Mouse (Mus musculus): ENCODE results near the gene Ensa. TPM values are rescaled to one million over a fixed set of nuclear protein-coding genes. Genes with fewer than 3 reads are reported as not detected.

Ensa gene
- polyA plus RNA-seq, 1 experiment = 13.9 TPM

- Histone ChIP-seq H3K27me3 (ENCODE audit: control insufficient read depth, insufficient read depth, low read length) (no peaks in the 10 kb centered on the region), H3K36me3 (ENCODE audit: control insufficient read depth, insufficient read depth, low read length) (no peaks in the 10 kb centered on the region), H3K4me3 (ENCODE audit: control insufficient read depth, low read depth, low read length) (no peak overlapping the region), H3K27ac (ENCODE audit: control insufficient read depth, insufficient read depth, low read depth, low read length) (no peak overlapping the region), H3K4me1 (ENCODE audit: control insufficient read depth, insufficient read depth, low read length) (no peaks in the 10 kb centered on the region)
- TF ChIP-seq CTCF (IDR thresholded peaks at IDR 0.05; ENCODE audit: control insufficient read depth, insufficient read depth, insufficient replicate concordance, low read depth, low read length) = no peak
- TF ChIP-seq POLR2A (IDR thresholded peaks at IDR 0.05; ENCODE audit: control insufficient read depth, low read depth, low read length) = no peak
Observed at GRCm38 (mm10) chr3:95645313-95646235, 20.8 kb downstream of the Ensa start.

DNA sequence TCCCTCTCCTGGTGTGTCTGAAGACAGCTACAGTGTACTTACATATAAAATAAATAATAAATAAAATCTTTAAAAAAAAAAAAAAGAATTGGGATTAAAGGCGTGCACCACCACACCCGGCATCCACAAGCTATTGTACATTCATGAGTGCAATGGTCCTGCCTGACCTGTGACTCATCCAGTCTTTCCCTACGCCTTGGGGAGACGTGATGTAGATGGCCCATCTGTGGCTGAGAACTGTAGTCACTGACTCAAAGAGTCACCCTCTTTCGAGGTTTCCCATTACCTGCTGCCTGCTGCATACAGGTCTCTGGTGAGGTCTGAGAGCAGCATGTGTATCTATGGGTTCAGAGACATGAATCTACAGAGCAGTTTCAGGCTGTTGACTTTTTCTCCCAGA is 23.2 kb downstream of the Ensa start:
- Histone ChIP-seq H3K27me3 (ENCODE audit: control insufficient read depth, insufficient read depth, low read length) (no peaks in the 10 kb centered on the region), H3K4me1 (ENCODE audit: control insufficient read depth, insufficient read depth, low read length) (peaks cover 7% of the 10 kb centered on the region; the same call in 1 of the 2 replicates), H3K36me3 (ENCODE audit: control insufficient read depth, insufficient read depth, low read length) (no peaks in the 10 kb centered on the region), H3K27ac (ENCODE audit: control insufficient read depth, insufficient read depth, low read depth, low read length) (no peak overlapping the region), H3K4me3 (ENCODE audit: control insufficient read depth, low read depth, low read length) (no peak overlapping the region)
- no peak for TF ChIP-seq CTCF (IDR thresholded peaks at IDR 0.05; ENCODE audit: control insufficient read depth, insufficient read depth, insufficient replicate concordance, low read depth, low read length)

GRCm38 (mm10) chr3:95650276-95651032 is 25.7 kb downstream of the Ensa start:
- Histone ChIP-seq H3K27me3 (ENCODE audit: control insufficient read depth, insufficient read depth, low read length) (no peaks in the 10 kb centered on the region), H3K27ac (ENCODE audit: control insufficient read depth, insufficient read depth, low read depth, low read length) (peak overlapping the region; percentile 61), H3K36me3 (ENCODE audit: control insufficient read depth, insufficient read depth, low read length) (no peaks in the 10 kb centered on the region), H3K4me1 (ENCODE audit: control insufficient read depth, insufficient read depth, low read length) (peaks cover 7% of the 10 kb centered on the region; the same call in 1 of the 2 replicates), H3K4me3 (ENCODE audit: control insufficient read depth, low read depth, low read length) (no peak overlapping the region)
- TF ChIP-seq POLR2A (IDR thresholded peaks at IDR 0.05; ENCODE audit: control insufficient read depth, low read depth, low read length) (no peak), CTCF (IDR thresholded peaks at IDR 0.05; ENCODE audit: control insufficient read depth, insufficient read depth, insufficient replicate concordance, low read depth, low read length) (no peak)

DNA sequence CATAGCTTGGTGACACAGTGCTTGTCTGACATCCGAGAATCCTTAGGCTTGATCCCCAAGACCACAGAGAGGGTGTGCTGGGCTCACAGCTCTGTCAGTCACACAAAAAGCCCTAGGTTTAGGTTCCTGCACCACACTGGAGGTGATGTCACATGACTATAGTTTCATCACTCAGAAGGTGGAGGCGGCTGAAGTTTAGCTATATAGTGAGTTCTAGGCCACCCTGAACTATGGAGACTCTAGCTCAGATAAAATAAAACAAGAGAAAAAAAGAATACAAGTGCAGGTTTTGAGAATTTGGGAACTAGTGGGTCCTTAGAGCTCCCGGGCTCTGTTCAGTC is 26.2 kb downstream of the Ensa start:
- peak overlapping the region; percentile 61 for H3K27ac ChIP-seq (ENCODE audit: control insufficient read depth, insufficient read depth, low read depth, low read length)
- peaks cover 8% of the 10 kb centered on the region for H3K4me1 ChIP-seq (ENCODE audit: control insufficient read depth, insufficient read depth, low read length)
- no peak overlapping the region for H3K4me3 ChIP-seq (ENCODE audit: control insufficient read depth, low read depth, low read length)
- H3K36me3 ChIP-seq (ENCODE audit: control insufficient read depth, insufficient read depth, low read length) = no peaks in the 10 kb centered on the region
- no peaks in the 10 kb centered on the region for H3K27me3 ChIP-seq (ENCODE audit: control insufficient read depth, insufficient read depth, low read length)
- no peak for TF ChIP-seq CTCF (IDR thresholded peaks at IDR 0.05; ENCODE audit: control insufficient read depth, insufficient read depth, insufficient replicate concordance, low read depth, low read length)
- no peak for TF ChIP-seq POLR2A (IDR thresholded peaks at IDR 0.05; ENCODE audit: control insufficient read depth, low read depth, low read length)

- H3K36me3 ChIP-seq (ENCODE audit: control insufficient read depth, insufficient read depth, low read length) = no peaks in the 10 kb centered on the region
- H3K4me3 ChIP-seq (ENCODE audit: control insufficient read depth, low read depth, low read length) = peak overlapping the region; percentile 74; the same call in 1 of the 2 replicates
- no peaks in the 10 kb centered on the region for H3K27me3 ChIP-seq (ENCODE audit: control insufficient read depth, insufficient read depth, low read length)
- no peak overlapping the region; the same call in none of the 2 replicates for H3K27ac ChIP-seq (ENCODE audit: control insufficient read depth, insufficient read depth, low read depth, low read length)
- H3K4me1 ChIP-seq (ENCODE audit: control insufficient read depth, insufficient read depth, low read length) = peaks cover 9% of the 10 kb centered on the region
- TF ChIP-seq CTCF (IDR thresholded peaks at IDR 0.05; ENCODE audit: control insufficient read depth, insufficient read depth, insufficient replicate concordance, low read depth, low read length) (no peak), POLR2A (IDR thresholded peaks at IDR 0.05; ENCODE audit: control insufficient read depth, low read depth, low read length) (no peak)
Observed at GRCm38 (mm10) chr3:95651391-95652203, 26.8 kb downstream of the Ensa start.

GRCm38 (mm10) chr3:95652204-95652811 is 27.5 kb downstream of the Ensa start:
- TF ChIP-seq POLR2A (IDR thresholded peaks at IDR 0.05; ENCODE audit: control insufficient read depth, low read depth, low read length) = no peak
- TF ChIP-seq CTCF (IDR thresholded peaks at IDR 0.05; ENCODE audit: control insufficient read depth, insufficient read depth, insufficient replicate concordance, low read depth, low read length) = no peak
- Histone ChIP-seq H3K36me3 (ENCODE audit: control insufficient read depth, insufficient read depth, low read length) (no peaks in the 10 kb centered on the region), H3K4me1 (ENCODE audit: control insufficient read depth, insufficient read depth, low read length) (peaks cover 9% of the 10 kb centered on the region), H3K27me3 (ENCODE audit: control insufficient read depth, insufficient read depth, low read length) (no peaks in the 10 kb centered on the region), H3K27ac (ENCODE audit: control insufficient read depth, insufficient read depth, low read depth, low read length) (no peak overlapping the region; the same call in 1 of the 2 replicates), H3K4me3 (ENCODE audit: control insufficient read depth, low read depth, low read length) (peak overlapping the region; percentile 74)
